Mouse (Mus musculus) heart, adult 18-20 months (tissue): ENCODE measurements at regions not wholly inside any gene's neighbourhood (a gene's known extent, or its start where the extent isn't known, plus 50 kb on each side); places are given as distances from the start of the nearest gene placed in this dataset.
A peak's percentile ranks its signal among the peaks of the same experiment; 100 is the strongest.
"Not testable (repeated sequence)": the region's sequence is repeated elsewhere in the genome, so short reads cannot be mapped to it uniquely, and the experiment has no call there.

Source experiments
- DNase-seq, 2 experiments: peaks; one replicate each; pipeline ENCODE4 v3.0.0; 2021 to 2022; ENCODE audit warnings: mixed read lengths in 1 of 2

DNA sequence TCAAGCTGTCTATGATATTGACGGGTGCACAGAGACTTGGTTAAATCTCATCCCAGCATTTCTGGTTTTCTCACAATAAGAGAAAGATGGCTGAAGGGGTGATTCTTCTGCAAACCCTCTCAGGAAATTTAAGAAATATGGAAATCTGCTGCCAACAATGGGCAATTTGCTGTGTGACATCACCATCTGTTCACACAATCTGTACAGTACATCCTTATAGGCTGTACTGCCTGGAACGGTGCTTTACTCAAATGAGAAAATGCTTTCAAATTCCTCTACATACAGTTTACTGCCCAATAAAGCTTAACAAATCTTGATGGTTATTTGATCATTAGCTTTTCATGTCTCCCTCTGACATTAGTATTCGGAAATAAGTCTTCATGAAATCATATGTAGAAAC, 172.4 kb upstream of the Hsf2 start:
- no peak for DNase-seq

DNA sequence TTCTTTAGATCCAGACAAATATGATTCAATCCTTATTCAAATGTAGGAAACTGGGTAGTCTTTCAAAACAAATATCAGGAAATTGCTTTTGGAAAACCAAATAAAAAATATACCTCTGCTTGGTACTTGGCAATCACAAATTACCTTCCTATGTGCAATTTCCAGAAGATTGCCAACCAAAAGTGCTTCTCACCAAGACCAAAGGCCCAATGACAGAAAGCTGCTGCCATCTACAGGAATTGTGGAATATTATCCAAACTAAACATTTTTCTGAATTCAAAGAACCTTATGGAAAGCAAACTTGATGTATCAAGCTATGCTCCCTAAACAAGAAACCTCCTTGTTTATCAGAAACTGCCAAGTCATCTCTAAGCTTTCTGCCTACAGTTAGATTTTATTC, 169.1 kb upstream of the Hsf2 start:
- peak; percentile 1 to 20 for DNase-seq

- DNase-seq, result no peak
Observed at GRCm38 (mm10) chr10:57319171-57319570, 167.0 kb upstream of the Hsf2 start.

DNA sequence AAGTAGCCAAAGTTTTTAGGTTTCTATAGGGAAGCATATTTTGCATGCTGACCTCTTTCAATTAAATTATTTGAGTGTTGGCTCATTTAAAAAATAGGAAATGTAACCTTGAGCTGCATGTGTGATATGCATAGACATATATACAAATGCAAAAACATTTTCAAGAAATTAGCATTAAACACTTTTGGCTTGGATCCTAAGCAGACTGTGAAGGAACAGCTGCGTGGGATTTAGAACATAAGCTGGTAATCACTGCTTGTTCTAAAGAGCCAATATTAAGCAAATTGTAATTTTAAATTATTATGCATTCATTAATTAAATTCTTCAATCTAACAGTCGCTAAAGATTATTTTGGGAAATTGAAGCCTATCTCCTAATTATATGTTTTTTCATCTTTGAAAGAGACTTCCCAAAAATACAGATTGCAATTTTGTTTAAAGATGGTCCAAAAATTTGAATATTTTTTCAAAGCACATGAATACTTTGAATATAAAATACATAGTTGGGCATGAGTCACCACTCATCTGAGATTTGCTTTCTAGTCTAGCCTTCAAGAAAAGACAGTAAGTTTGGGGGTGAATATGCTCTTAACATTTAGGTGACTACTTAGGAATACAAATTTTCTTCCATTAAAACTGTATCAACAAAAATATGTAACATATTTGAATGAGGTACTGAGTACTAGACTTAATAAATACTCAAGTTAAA, 163.3 kb upstream of the Hsf2 start:
- DNase-seq, result no peak

DNA sequence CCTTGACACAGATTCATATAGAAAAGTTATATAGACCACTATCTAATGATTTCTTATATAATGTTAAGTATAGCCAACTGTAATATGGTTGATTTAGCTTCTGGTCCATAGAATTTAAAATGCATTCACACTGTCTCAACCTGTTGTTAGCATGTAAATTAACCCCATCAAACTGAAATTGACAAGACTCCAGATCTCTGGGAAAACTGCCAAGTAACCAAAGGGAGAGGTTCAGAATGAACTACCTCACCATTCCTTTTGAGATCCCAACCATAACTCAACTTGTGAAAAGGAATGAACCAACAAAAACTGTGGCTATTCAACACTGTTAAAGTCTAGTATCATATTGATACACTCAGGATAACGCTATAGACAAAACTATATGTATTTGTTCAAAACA, 162.0 kb upstream of the Hsf2 start:
- DNase-seq, result no peak

- not testable (repeated sequence) for DNase-seq
Observed at GRCm38 (mm10) chr10:57362781-57363180, 123.4 kb upstream of the Hsf2 start.
